Mouse (Mus musculus) embryonic facial prominence, embryonic 14.5 days (tissue): ENCODE measurements around the gene Gm4881. TPM values are rescaled to one million over a fixed set of nuclear protein-coding genes. Genes with fewer than 3 reads are reported as not detected.

ENCODE experiments used
- ATAC-seq: fragments of 200-750 bp; cut with Nextera tagmentation; 2 replicates; pipeline ENCODE4 v1.8.0; 2017; ENCODE audit warnings: low read depth, moderate number of reproducible peaks, moderate TSS enrichment
- DNase-seq: peaks from one replicate; pipeline ENCODE4 v3.0.0-alpha.2; 2015; ENCODE audit warnings: low spot score
- H3K27ac ChIP-seq: fragments of 300-500 bp; sonication (generic); replicated peaks from 2 replicates; pipeline ENCODE4 v1.5.1; 2014; ENCODE audit warnings: low read depth, mild to moderate bottlenecking, low read length, moderate library complexity
- H3K27me3 ChIP-seq: fragments of 300-500 bp; sonication (generic); replicated peaks from 2 replicates; pipeline ENCODE4 v1.6.1; 2014; ENCODE audit warnings: low read length; ENCODE audit not compliant: control insufficient read depth, insufficient read depth
- H3K36me3 ChIP-seq: fragments of 300-500 bp; sonication (generic); 2 replicates; pipeline ENCODE4 v1.6.1; 2014; ENCODE audit warnings: low read length, mixed read lengths; ENCODE audit not compliant: control insufficient read depth, insufficient read depth
- H3K4me1 ChIP-seq: fragments of 300-500 bp; sonication (generic); 2 replicates; pipeline ENCODE4 v1.6.1; 2014; ENCODE audit warnings: antibody characterized with exemption, low read length; ENCODE audit not compliant: control insufficient read depth, insufficient read depth
- H3K4me2 ChIP-seq: fragments of 300-500 bp; sonication (generic); 2 replicates; pipeline ENCODE4 v1.6.1; 2014; ENCODE audit warnings: low read depth, mild to moderate bottlenecking, low read length, moderate library complexity, mixed read lengths
- H3K4me3 ChIP-seq: fragments of 300-500 bp; sonication (generic); 2 replicates; pipeline ENCODE4 v1.5.1; 2014; ENCODE audit warnings: low read depth, mild to moderate bottlenecking, low read length
- H3K9ac ChIP-seq: fragments of 300-500 bp; sonication (generic); 2 replicates; pipeline ENCODE4 v1.6.1; 2014; ENCODE audit warnings: low read depth, mild to moderate bottlenecking, low read length, moderate library complexity, mixed read lengths
- H3K9me3 ChIP-seq: fragments of 300-500 bp; sonication (generic); 2 replicates; pipeline ENCODE4 v1.6.1; 2016; ENCODE audit warnings: low read length; ENCODE audit not compliant: control insufficient read depth
- WGBS: fragments of 180-500 bp; shearing (Covaris S2); extraction: QIAGEN DNeasy Blood & Tissue Kit; methylation state at CpG from one replicate; pipeline ENCODE4 v1.1.7; 2014; 5-methylcytosine and 5-hydroxymethylcytosine counted together
- microRNA-seq: library from miRNA; unstranded; fragments of <30 nt; microRNA quantifications from one replicate; pipeline ENCODE4, GENCODE M21; 2016; ENCODE audit warnings: borderline number of aligned reads
- polyA plus RNA-seq: library from polyadenylated mRNA; unstranded; fragments of >200 nt; fragmentation: Nextera tagmentation; extraction: Ambion mirVana; gene quantifications from 2 replicates; pipeline ENCODE4 v1.2.1, GENCODE M21; 2014

Gene Gm4881
- polyA plus RNA-seq, 1 experiment from 2014 or later = not detected

GRCm38 (mm10) chr7:24877588-24877987 is 66.7 kb downstream of the Gm4881 start:
- peaks cover 3% of the 10 kb centered on the region; the same call in 1 of the 2 replicates for H3K4me1 ChIP-seq
- H3K9me3 ChIP-seq = no peaks in the 10 kb centered on the region
- peak; percentile 72 for ATAC-seq
- H3K36me3 ChIP-seq = no peaks in the 10 kb centered on the region
- no peaks in the 10 kb centered on the region for H3K27me3 ChIP-seq
- DNase-seq = peak; percentile 72
- no peak overlapping the region for H3K4me3 ChIP-seq
- H3K4me2 ChIP-seq = no peak overlapping the region
- peak overlapping the region; percentile 75; the same call in 1 of the 2 replicates for H3K27ac ChIP-seq
- H3K9ac ChIP-seq = no peak overlapping the region
- 38% methylated on average over 3 of the region's 3 CpGs for WGBS

Small RNAs within 50 kb of the gene (microRNA-seq; reads per million reads assigned to microRNA genes)
- not detected for gene Mir7046
- gene Mir7047 = not detected

Other genes starting within 250 kb of the Gm4881 start
- gene BC049730, start 235.3 kb downstream of the Gm4881 start, polyA plus RNA-seq = not detected in 2 replicates
- gene Gm4763, start 217.6 kb downstream of the Gm4881 start, polyA plus RNA-seq = not detected in 2 replicates
- 0.70 and 0.98 TPM in 2 replicates for gene Cd177, start 184.2 kb downstream of the Gm4881 start, polyA plus RNA-seq
- gene Ceacam10, start 167.3 kb downstream of the Gm4881 start, polyA plus RNA-seq = 0.46 and 0.56 TPM in 2 replicates
- 14.7 and 16.4 TPM in 2 replicates for gene Gm9844, start 82.3 kb downstream of the Gm4881 start, polyA plus RNA-seq
- not detected in 2 replicates for gene Lypd4, start 74.6 kb downstream of the Gm4881 start, polyA plus RNA-seq
- not detected in 2 replicates for gene Dmrtc2, start 74.4 kb downstream of the Gm4881 start, polyA plus RNA-seq
- 3,017 and 3,062 TPM in 2 replicates for gene Rps19, start 60.1 kb downstream of the Gm4881 start, polyA plus RNA-seq
- gene Cd79a, start 47.1 kb downstream of the Gm4881 start, polyA plus RNA-seq = 0.35 and 0.60 TPM in 2 replicates
- 86.7 and 89.3 TPM in 2 replicates for gene Arhgef1, start 41.6 kb downstream of the Gm4881 start, polyA plus RNA-seq
- gene Rabac1, start 28.3 kb upstream of the Gm4881 start, polyA plus RNA-seq = 218 and 219 TPM in 2 replicates
- 7.2 and 9.0 TPM in 2 replicates for gene Atp1a3, start 61.5 kb upstream of the Gm4881 start, polyA plus RNA-seq
- 7.0 and 8.3 TPM in 2 replicates for gene Grik5, start 127.9 kb upstream of the Gm4881 start, polyA plus RNA-seq
- 24.1 and 25.2 TPM in 2 replicates for gene Zfp574, start 128.1 kb upstream of the Gm4881 start, polyA plus RNA-seq
- 1.5 TPM in 2 replicates for gene Pou2f2, start 235.2 kb upstream of the Gm4881 start, polyA plus RNA-seq